Mouse (Mus musculus): ENCODE measurements at regions not wholly inside any gene's neighbourhood (a gene's known extent, or its start where the extent isn't known, plus 50 kb on each side); places are given as distances from the start of the nearest gene placed in this dataset.

DNA sequence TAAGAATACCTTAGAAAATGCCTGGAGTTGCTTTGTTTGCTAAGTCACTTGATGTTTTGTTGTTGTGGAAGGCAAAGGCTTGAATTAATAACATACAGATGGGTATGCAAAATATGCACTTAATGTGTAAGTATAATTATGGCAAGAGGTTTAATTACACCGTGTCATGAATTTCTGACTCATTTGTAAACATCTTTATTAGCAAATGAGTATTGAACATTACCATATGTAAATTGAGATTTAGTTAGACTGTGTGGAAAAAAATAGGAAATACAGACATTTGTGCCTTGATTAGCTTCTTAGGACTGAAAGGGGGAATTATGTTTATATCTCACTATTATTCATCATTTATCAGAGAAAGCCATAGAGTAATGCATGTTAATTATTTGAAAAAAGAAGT lies 544.0 kb upstream of the Jag1 start:
- Histone ChIP-seq H3K4me3 (ENCODE audit: low read depth, low read length) (no peak overlapping the region), H3K27ac (ENCODE audit: low read depth, low read length) (no peak overlapping the region), H3K36me3 (ENCODE audit: insufficient read depth) (no peaks in the 10 kb centered on the region), H3K27me3 (ENCODE audit: insufficient read depth, low read length) (no peaks in the 10 kb centered on the region), H3K9me3 (ENCODE audit: low read length) (no peaks in the 10 kb centered on the region), H3K4me2 (ENCODE audit: low read depth) (no peak overlapping the region), H3K9ac (no peak overlapping the region), H3K4me1 (ENCODE audit: insufficient read depth) (no peaks in the 10 kb centered on the region)
- no peak for ATAC-seq
- TF ChIP-seq CTCF (IDR thresholded peaks at IDR 0.05; ENCODE audit: low read depth), result no peak
- WGBS, result 41% methylated on average over 1 of the region's 1 CpGs
- no peak for DNase-seq

DNA sequence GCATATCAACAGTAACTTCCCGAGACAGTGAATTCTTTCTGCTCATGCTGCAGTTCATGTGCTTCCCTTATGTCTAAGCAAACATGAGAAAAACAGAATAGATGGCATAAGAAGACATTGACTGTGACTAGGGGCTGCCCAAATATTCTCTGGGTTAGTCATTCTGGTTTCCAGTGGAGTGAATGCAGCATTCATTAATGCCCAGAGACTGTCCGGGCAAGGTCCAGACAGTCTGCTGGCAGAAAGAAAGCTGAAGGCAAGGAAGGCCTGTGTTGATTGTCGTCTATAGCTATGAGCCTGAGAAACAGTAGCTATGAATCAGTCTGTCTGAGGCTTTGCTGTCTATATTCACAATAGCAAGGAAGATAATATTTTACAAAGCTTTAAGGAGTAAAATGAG lies 537.9 kb upstream of the Jag1 start:
- Histone ChIP-seq H3K4me3 (ENCODE audit: low read depth, low read length) (no peak overlapping the region), H3K4me2 (ENCODE audit: low read depth) (no peak overlapping the region), H3K9ac (no peak overlapping the region), H3K36me3 (ENCODE audit: insufficient read depth) (no peaks in the 10 kb centered on the region), H3K4me1 (ENCODE audit: insufficient read depth) (no peaks in the 10 kb centered on the region), H3K27ac (ENCODE audit: low read depth, low read length) (no peak overlapping the region), H3K9me3 (ENCODE audit: low read length) (0 out of 2 replicates have a peak, but pooled peaks cover 3% of the 10 kb centered on the region), H3K27me3 (ENCODE audit: insufficient read depth, low read length) (no peaks in the 10 kb centered on the region)
- TF ChIP-seq CTCF (IDR thresholded peaks at IDR 0.05; ENCODE audit: low read depth), result no peak
- WGBS, result 92% methylated on average over 3 of the region's 3 CpGs
- no peak for ATAC-seq
- no peak for DNase-seq

DNA sequence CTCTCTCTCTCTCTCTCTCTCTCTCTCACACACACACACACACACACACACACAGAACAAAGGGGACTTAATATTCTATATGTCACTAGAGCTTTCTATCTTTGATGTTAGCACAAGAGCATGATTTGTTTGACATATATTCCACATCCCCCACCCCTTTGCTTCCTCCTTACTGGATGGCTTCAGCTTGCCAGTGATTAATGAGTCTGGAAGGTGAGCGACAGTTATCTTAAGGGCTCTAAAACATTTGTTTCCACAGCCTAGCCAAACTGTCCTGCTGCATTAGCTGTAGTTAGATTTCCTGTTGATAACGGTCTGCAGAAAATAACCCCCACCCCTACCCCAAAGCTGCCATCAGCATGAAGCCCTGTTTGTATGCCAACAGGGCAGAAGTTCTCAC lies 527.7 kb upstream of the Jag1 start:
- H3K4me1 ChIP-seq (ENCODE audit: insufficient read depth), result no peaks in the 10 kb centered on the region
- H3K9ac ChIP-seq, result no peak overlapping the region
- ATAC-seq (no peak), DNase-seq (no peak)
- no peaks in the 10 kb centered on the region for H3K27me3 ChIP-seq (ENCODE audit: insufficient read depth, low read length)
- H3K4me2 ChIP-seq (ENCODE audit: low read depth), result no peak overlapping the region
- H3K36me3 ChIP-seq (ENCODE audit: insufficient read depth), result no peaks in the 10 kb centered on the region
- WGBS, result 76% methylated on average over 2 of the region's 2 CpGs
- no peak for TF ChIP-seq CTCF (IDR thresholded peaks at IDR 0.05; ENCODE audit: low read depth)
- no peak overlapping the region for H3K4me3 ChIP-seq (ENCODE audit: low read depth, low read length)
- no peaks in the 10 kb centered on the region for H3K9me3 ChIP-seq (ENCODE audit: low read length)
- H3K27ac ChIP-seq (ENCODE audit: low read depth, low read length), result no peak overlapping the region

DNA sequence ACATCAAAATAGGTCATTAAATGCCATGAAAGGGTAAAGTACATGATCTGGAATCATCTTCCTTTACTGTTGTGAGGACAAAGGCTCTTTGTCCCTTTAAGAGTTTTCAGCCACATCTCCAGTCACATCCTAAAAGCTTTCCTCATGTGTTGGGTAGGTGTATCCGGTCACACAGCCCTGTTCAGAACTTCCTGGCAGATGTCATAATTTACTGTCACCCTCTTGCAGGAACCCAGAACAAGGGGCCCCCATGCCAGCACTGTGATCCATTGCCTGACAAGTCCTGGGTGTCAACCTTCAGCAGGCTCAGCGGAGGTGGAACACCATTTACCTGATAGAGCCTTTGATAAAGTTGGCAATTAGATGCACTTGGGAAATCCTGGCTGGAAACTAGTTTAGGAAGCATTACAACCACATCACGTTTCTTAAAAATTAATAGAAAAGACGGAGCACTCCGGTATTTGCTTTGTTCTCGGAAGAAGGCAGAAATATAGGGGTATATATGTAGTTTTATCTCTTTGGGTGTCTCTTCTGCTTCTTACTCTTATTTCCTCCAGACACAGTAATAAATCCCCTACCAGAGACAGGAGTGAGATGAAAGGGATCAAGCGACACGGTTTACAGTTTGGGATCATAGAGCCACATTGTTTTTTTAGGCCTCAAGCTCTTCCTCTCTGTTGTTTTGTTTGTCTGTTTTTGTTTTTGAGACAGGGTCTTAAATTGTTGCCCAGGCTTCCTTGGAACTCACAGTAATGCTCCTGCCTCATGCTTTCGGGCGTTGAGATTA lies 527.0 kb upstream of the Jag1 start:
- H3K4me1 ChIP-seq (ENCODE audit: insufficient read depth), result no peaks in the 10 kb centered on the region
- H3K9ac ChIP-seq, result no peak overlapping the region
- ATAC-seq, result no peak
- TF ChIP-seq CTCF (IDR thresholded peaks at IDR 0.05; ENCODE audit: low read depth), result no peak
- no peak overlapping the region for H3K4me2 ChIP-seq (ENCODE audit: low read depth)
- 90% methylated on average over 10 of the region's 10 CpGs for WGBS
- no peak overlapping the region for H3K27ac ChIP-seq (ENCODE audit: low read depth, low read length)
- no peaks in the 10 kb centered on the region for H3K9me3 ChIP-seq (ENCODE audit: low read length)
- no peak for DNase-seq
- H3K27me3 ChIP-seq (ENCODE audit: insufficient read depth, low read length), result no peaks in the 10 kb centered on the region
- H3K4me3 ChIP-seq (ENCODE audit: low read depth, low read length), result no peak overlapping the region
- H3K36me3 ChIP-seq (ENCODE audit: insufficient read depth), result no peaks in the 10 kb centered on the region

DNA sequence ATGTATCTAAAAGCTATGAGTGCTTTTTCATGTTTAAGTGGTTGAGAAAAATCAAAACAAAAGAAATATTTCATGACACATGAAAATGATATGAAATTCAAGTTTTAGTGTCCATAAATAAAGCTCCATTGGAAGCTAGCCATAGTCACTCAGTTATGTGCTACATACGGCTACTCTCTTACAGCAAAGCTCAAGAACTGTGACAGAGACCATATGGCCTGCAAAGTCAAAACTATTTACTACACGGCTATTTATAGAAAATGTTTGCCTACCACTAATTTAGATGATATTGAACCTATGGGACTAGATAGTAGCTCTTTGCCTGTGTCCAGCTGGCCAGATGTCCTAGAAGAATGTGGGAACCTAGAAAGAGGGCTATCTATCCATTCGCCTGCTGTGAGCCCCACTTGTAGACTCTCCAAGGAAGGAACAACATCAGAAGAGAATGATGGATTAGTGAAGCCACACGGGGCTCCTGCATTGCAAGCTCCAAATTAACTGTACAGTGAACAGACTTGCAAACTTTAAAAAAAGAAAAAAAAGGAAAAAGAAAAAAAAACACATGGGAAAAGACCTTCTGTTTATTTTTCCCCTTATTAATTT lies 518.7 kb upstream of the Jag1 start:
- TF ChIP-seq CTCF (IDR thresholded peaks at IDR 0.05; ENCODE audit: low read depth), result no peak
- DNase-seq (no peak), ATAC-seq (no peak)
- H3K4me1 ChIP-seq (ENCODE audit: insufficient read depth), result no peaks in the 10 kb centered on the region
- H3K9ac ChIP-seq, result no peak overlapping the region
- H3K27ac ChIP-seq (ENCODE audit: low read depth, low read length), result no peak overlapping the region
- no peaks in the 10 kb centered on the region for H3K9me3 ChIP-seq (ENCODE audit: low read length)
- no peak overlapping the region for H3K4me2 ChIP-seq (ENCODE audit: low read depth)
- no peaks in the 10 kb centered on the region for H3K36me3 ChIP-seq (ENCODE audit: insufficient read depth)
- 60% methylated on average over 4 of the region's 4 CpGs for WGBS
- no peak overlapping the region for H3K4me3 ChIP-seq (ENCODE audit: low read depth, low read length)
- H3K27me3 ChIP-seq (ENCODE audit: insufficient read depth, low read length), result no peaks in the 10 kb centered on the region

DNA sequence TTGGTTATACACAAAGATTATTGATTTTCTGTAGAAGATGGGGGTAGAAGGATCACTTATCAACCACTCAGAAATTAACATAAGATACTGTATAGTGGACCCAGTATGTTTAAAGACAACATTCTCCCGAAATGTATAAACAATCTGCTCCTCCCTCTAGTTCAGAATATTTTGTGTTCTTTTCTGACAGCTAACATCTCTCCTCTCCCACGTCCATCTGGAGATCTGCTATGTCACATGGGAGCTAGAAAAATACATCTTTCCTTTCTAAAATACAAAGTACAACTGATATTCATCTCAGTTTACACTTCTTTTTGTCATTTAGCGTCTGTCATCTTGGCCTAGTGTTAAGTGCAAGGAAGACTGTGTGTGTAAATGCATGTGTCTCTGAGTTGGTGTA lies 500.2 kb upstream of the Jag1 start:
- no peaks in the 10 kb centered on the region for H3K9me3 ChIP-seq (ENCODE audit: low read length)
- 62% methylated on average over 3 of the region's 3 CpGs for WGBS

DNA sequence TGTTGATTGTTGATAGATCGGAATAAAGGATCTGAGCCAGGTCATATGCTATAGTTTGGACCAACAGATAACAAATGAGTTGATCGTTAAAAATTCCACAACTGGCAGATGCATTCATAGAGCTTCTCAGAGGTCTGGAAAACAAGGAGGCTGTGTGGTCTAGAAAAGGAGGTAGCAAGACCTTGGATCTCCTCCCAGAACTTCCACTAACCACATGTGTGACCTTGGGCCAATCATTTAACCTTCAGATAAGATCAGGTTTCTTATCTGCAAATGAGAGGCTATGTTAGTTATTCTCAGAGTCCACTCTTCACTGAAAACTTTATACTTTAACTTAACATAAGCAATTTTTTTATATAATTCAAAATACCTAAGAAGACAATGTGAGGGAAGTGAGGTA lies 497.3 kb upstream of the Jag1 start:
- DNase-seq (no peak), ATAC-seq (no peak)
- Histone ChIP-seq H3K4me1 (ENCODE audit: insufficient read depth) (no peaks in the 10 kb centered on the region), H3K27ac (ENCODE audit: low read depth, low read length) (no peak overlapping the region), H3K9ac (no peak overlapping the region), H3K4me3 (ENCODE audit: low read depth, low read length) (no peak overlapping the region), H3K36me3 (ENCODE audit: insufficient read depth) (no peaks in the 10 kb centered on the region), H3K9me3 (ENCODE audit: low read length) (no peaks in the 10 kb centered on the region), H3K4me2 (ENCODE audit: low read depth) (no peak overlapping the region), H3K27me3 (ENCODE audit: insufficient read depth, low read length) (no peaks in the 10 kb centered on the region; the same call in 1 of the 2 replicates)
- 84% methylated on average over 2 of the region's 2 CpGs for WGBS
- no peak for TF ChIP-seq CTCF (IDR thresholded peaks at IDR 0.05; ENCODE audit: low read depth)

More for the DNA sequence above, 500.2 kb upstream of the Jag1 start:
- no peak overlapping the region for H3K4me3 ChIP-seq (ENCODE audit: low read depth, low read length)
- H3K27ac ChIP-seq (ENCODE audit: low read depth, low read length), result no peak overlapping the region
- no peaks in the 10 kb centered on the region for H3K4me1 ChIP-seq (ENCODE audit: insufficient read depth)
- H3K27me3 ChIP-seq (ENCODE audit: insufficient read depth, low read length), result no peaks in the 10 kb centered on the region; the same call in 1 of the 2 replicates
- TF ChIP-seq CTCF (IDR thresholded peaks at IDR 0.05; ENCODE audit: low read depth), result no peak
- H3K9ac ChIP-seq, result no peak overlapping the region
- no peaks in the 10 kb centered on the region for H3K36me3 ChIP-seq (ENCODE audit: insufficient read depth)
- ATAC-seq (peak; percentile 16; the same call in 1 of the 2 replicates), DNase-seq (peak; percentile 31)
- no peak overlapping the region for H3K4me2 ChIP-seq (ENCODE audit: low read depth)
